Mouse (Mus musculus): ENCODE data around the gene Ssh2.

DNA sequence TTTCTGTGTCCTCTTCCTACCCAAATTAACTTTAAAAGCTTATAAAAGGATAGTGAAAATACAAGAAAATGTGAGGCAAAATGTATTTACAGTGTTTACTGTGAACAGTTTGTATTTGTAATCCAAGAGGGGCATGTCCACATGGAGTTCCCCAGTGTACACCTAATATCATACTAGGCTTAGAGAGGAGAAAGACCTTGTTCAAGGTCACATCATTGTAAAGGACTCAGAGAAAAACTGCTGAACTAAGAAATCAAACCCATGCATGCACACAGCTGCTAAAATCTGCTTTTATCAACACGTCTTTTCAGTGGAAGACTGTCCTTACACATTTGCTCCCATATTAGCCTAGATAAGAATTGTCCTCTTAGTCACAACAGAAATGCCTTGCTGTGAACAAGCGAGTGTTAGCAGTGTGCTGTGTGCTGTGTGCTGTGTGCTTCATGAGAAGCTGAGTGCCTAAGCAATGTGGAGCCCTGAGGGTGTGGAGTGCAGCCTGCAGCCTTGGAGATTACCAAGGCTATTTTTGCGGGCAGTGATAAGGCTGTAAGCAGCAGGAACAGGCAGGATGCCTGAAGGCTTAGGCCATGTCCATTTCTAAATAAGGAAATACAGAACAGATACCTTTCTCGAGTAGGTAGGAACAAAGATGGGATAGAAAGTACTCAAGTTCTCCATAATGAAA, 207.2 kb downstream of the Ssh2 start:
- TF ChIP-seq POLR2A (IDR thresholded peaks at IDR 0.05; ENCODE audit: borderline replicate concordance, extremely low read depth, insufficient read depth, insufficient read length, poor library complexity, severe bottlenecking): no peak
- no peak for TF ChIP-seq CTCF (IDR thresholded peaks at IDR 0.05; ENCODE audit: borderline replicate concordance, extremely low read depth, insufficient read depth, insufficient read length)

Measured in brain, embryonic 14.5 days (tissue).